Mouse (Mus musculus): ENCODE results near the gene Zcchc14. TPM values are rescaled to one million over a fixed set of nuclear protein-coding genes. Genes with fewer than 3 reads are reported as not detected.

Zcchc14 gene
- total RNA-seq (2023), result 1 to 10 TPM in 1 of 2 experiments, under 1 TPM in 1; 0.97 to 2.2 TPM

DNA sequence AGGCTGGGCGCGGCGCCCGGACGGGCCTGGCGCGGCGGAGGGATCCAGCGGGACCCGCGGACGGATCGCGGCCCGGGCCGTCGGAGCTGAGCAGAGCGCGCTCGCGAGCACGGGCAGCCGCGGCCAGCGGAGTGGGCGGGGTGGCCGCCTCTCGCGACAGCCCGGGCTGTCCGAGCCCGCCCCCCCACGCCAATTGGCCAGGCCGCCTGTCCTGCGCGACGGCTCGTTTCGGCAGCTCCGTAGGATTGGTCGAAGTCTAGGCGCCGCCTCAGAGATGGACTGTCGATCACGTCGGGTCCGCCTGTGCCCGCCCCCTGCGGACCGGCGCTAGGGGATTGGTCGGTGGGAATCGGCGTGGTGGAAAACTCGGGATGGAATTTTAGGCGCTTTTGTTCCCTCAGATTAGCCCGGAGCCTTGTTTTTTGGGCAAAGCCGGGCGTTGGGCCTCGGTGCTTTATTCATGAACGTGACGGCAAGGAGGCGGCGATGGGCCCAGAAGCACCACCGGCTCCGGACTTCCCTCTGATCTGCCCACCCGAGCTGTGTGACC is at the start of gene Zcchc14:
Gene Zcchc14 (minus strand): TSS at position 128 of the 550 bp plus-strand sequence.

DNA sequence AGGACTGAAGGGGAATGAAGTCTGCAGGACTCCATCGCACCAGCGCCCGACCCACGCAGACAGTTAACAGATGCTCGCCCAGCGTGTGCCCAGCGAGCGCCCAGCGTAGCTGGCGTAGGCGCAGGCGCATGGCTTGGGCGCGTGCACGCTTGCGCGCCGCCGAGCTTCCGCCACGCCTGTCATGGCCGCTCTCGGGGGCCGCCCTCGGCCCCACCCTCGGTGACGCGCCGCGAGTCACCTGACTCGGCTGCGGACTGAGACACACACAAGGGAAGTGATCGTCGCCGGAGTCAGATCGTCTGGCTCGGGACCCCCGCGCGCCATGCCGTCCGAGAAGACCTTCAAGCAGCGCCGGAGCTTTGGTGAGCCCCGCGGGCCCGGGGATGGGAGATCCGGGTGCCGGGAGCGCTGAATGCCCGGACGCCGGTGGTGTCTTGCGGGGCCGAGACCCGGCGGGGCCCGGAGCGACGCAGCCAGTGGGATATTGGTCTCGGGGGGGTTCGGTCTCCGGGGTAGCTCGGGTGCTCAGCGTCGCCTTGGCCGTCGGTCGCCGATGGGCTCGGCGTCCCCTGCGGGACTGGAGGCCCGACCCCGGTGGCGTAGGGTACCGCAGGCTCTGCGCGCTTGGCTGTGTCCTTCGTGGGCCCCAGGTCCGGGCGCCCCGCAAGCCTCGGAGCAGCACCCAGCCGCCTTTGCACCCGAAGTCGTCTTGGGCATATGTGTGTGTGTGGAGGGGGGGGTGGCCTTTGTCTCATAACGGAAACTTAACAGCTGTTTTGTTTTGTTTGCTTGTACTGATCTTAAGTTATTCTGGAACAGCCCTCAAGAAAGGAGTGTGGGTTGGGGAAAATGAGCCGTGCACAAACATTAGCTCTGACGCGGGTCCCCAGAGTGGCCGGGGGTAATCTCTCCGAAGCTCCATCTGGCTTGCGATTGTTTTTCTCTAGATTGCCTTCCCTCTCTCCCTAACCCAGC is 62.2 kb downstream of the Zcchc14 start, which contains the start of gene Map1lc3b:
Gene Map1lc3b (plus strand): TSS at position 159 of the 975 bp plus-strand sequence.

DNA sequence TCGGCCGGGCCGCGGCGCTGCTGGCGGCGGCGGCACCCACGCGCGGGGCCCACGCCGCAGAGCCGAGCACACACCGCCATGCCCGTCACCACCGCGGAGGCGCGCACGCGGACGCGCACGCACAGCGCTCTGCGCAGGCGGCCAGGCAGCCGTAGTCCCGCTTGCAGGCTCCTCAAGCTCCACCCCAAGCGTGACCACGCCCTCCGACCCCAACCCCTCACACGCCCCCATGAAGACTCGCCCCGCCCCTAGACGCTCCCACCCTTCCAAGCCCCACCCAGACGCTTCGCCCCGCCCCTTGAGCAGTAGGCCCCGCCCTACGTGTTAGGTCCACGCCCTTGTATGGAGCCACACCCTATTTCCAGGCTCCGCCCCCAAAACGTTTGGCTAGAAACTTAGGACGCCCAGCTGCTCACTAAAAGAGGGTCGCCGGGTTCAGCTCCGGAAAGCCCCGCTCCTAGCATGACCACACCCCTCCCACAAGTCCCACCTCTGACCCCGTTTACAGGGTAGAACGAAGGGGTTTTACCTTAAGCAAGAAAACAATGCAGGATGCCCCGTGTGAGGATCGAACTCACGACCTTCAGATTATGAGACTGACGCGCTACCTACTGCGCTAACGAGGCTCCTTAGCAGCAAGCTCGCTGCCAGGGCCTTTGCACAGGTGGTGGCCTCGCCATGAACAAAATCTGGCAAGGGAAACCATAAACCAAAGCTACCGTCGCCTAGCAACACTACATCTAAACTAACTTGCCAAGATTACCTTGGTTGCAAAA is 73.8 kb downstream of the Zcchc14 start, which contains the start of gene Fbxo31:
Gene Fbxo31 (minus strand): TSS at position 131 of the 776 bp plus-strand sequence.

Other genes starting within 250 kb of the Zcchc14 start
- not detected for gene 1700018B08Rik, start 108.6 kb downstream of the Zcchc14 start, total RNA-seq (2023)
- 10 to 100 TPM; 16.7 to 17.3 TPM for gene Fbxo31, start 74.1 kb downstream of the Zcchc14 start, total RNA-seq (2023)
- 100 to 1,000 TPM; 181 to 193 TPM for gene Map1lc3b, start 62.5 kb downstream of the Zcchc14 start, total RNA-seq (2023)
- gene Jph3, start 76.7 kb upstream of the Zcchc14 start, total RNA-seq (2023), result not detected
- gene Klhdc4, start 176.7 kb upstream of the Zcchc14 start, total RNA-seq (2023), result 10 to 100 TPM; 33.1 to 40.7 TPM